Mouse (Mus musculus): ENCODE results near the gene Kras. TPM values are rescaled to one million over a fixed set of nuclear protein-coding genes. Genes with fewer than 3 reads are reported as not detected.
A peak's percentile ranks its signal among the peaks of the same experiment; 100 is the strongest.

Gene Kras
- polyA plus RNA-seq, 1 experiment from 2014 or later: 45.4 TPM

DNA sequence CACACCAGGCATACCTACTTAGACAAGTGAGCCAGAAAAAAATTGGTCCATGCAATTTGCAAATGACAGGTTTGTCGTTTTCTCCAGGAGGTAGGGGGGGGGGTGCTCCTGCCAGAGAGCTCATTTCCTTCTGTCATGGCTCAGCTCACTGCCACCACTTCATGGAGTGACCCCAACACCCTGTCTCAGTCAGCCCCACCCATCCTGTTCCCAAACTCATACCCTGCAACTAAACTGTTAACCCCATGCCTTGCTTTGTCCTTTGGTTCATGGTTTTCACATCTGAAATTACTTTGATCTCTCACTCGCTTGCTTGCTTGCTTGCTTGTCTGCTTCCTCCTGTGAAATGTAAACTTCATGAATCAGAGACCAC, 6.6 kb upstream of the Kras start:
- Histone ChIP-seq H3K9ac (ENCODE audit: low read length) (no peak overlapping the region), H3K27me3 (ENCODE audit: control insufficient read depth, insufficient read depth, low read length) (peaks cover 20% of the 10 kb centered on the region), H3K4me3 (ENCODE audit: low read length) (no peak overlapping the region), H3K27ac (ENCODE audit: low read length) (no peak overlapping the region), H3K4me2 (ENCODE audit: low read depth, low read length) (no peak overlapping the region), H3K9me3 (replicated peaks; ENCODE audit: control insufficient read depth, low read length) (no peaks in the 10 kb centered on the region), H3K4me1 (ENCODE audit: control insufficient read depth, insufficient read depth, low read length) (no peaks in the 10 kb centered on the region), H3K36me3 (ENCODE audit: control insufficient read depth, insufficient read depth) (no peaks in the 10 kb centered on the region)
- WGBS: 47% methylated on average over 2 of the region's 2 CpGs
- no peak for ATAC-seq (replicated peaks; ENCODE audit: extremely low read depth, insufficient read depth, low FRiP score)

DNA sequence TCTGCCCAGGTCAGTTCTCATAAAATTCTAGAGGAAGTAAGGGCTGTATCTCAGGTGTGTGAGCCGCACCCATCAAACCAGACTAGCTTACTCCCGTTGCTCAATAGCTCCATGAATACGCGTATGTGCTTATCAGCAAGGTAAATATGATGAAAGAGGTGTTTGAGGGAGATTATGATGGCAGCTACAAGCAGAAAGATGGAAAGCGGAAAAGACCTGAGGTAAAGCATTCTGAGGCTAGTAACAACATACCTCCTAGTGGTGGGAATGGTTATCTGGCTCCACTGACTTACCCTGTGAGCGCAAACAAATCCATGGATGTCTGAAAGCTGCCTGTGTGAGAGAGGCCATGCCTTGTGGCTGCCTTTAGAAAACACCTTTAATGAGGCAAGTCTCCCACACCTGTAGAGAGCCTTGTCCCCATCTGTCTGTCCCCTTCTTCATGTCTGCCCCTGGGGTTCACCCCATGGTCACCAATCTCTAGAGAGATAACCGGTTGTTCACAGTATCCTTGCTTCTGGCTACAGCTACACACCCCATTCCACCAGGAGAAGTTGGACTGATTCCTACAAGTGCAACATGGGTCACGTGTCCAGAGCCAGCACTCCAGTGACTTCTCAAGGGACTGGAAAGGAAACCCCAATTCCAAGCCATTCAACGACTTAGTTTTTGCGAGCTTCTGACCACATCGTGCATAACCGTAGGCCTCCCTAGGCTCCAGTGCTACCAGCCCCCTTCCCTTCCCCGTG, 6.1 kb upstream of the Kras start:
- H3K4me2 ChIP-seq (ENCODE audit: low read depth, low read length): no peak overlapping the region

DNA sequence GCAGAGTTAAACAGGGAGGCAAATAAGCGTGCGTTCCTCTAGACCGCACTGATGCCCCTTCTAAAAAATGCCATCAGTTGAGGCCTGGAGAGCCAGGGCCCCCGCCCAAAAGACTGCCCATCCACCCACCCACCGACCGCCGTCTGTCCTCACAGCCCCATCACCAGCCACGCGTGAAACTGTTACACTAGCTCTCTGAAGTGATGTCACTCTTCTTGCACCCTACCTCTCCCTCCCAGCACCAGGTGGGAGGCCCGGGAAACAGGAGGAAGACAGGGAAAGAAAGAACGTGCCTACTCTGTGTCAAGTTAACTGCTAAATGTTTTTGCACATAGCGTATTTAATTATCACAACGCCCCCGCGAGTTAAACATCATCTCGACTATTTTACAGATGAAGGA, 781 bp upstream of the Kras start:
- H3K9me3 ChIP-seq (replicated peaks; ENCODE audit: control insufficient read depth, low read length): no peaks in the 10 kb centered on the region
- peaks cover 17% of the 10 kb centered on the region for H3K27me3 ChIP-seq (ENCODE audit: control insufficient read depth, insufficient read depth, low read length)
- peak overlapping the region; percentile 91 for H3K4me2 ChIP-seq (ENCODE audit: low read depth, low read length)
- no peaks in the 10 kb centered on the region for H3K36me3 ChIP-seq (ENCODE audit: control insufficient read depth, insufficient read depth)
- peak overlapping the region; percentile 93 for H3K4me3 ChIP-seq (ENCODE audit: low read length)
- peak overlapping the region; percentile 95 for H3K9ac ChIP-seq (ENCODE audit: low read length)
- H3K4me1 ChIP-seq (ENCODE audit: control insufficient read depth, insufficient read depth, low read length): peaks cover 11% of the 10 kb centered on the region
- no peak for ATAC-seq (replicated peaks; ENCODE audit: extremely low read depth, insufficient read depth, low FRiP score)
- 15% methylated on average over 16 of the region's 16 CpGs for WGBS
- H3K27ac ChIP-seq (ENCODE audit: low read length): peak overlapping the region; percentile 70; the same call in 1 of the 2 replicates

More for the DNA sequence above, 6.1 kb upstream of the Kras start:
- ATAC-seq (replicated peaks; ENCODE audit: extremely low read depth, insufficient read depth, low FRiP score): no peak
- H3K4me3 ChIP-seq (ENCODE audit: low read length): no peak overlapping the region
- no peak overlapping the region for H3K9ac ChIP-seq (ENCODE audit: low read length)
- H3K9me3 ChIP-seq (replicated peaks; ENCODE audit: control insufficient read depth, low read length): no peaks in the 10 kb centered on the region
- H3K27me3 ChIP-seq (ENCODE audit: control insufficient read depth, insufficient read depth, low read length): peaks cover 20% of the 10 kb centered on the region
- WGBS: 63% methylated on average over 13 of the region's 13 CpGs
- no peaks in the 10 kb centered on the region for H3K36me3 ChIP-seq (ENCODE audit: control insufficient read depth, insufficient read depth)
- H3K27ac ChIP-seq (ENCODE audit: low read length): no peak overlapping the region
- H3K4me1 ChIP-seq (ENCODE audit: control insufficient read depth, insufficient read depth, low read length): no peaks in the 10 kb centered on the region

DNA sequence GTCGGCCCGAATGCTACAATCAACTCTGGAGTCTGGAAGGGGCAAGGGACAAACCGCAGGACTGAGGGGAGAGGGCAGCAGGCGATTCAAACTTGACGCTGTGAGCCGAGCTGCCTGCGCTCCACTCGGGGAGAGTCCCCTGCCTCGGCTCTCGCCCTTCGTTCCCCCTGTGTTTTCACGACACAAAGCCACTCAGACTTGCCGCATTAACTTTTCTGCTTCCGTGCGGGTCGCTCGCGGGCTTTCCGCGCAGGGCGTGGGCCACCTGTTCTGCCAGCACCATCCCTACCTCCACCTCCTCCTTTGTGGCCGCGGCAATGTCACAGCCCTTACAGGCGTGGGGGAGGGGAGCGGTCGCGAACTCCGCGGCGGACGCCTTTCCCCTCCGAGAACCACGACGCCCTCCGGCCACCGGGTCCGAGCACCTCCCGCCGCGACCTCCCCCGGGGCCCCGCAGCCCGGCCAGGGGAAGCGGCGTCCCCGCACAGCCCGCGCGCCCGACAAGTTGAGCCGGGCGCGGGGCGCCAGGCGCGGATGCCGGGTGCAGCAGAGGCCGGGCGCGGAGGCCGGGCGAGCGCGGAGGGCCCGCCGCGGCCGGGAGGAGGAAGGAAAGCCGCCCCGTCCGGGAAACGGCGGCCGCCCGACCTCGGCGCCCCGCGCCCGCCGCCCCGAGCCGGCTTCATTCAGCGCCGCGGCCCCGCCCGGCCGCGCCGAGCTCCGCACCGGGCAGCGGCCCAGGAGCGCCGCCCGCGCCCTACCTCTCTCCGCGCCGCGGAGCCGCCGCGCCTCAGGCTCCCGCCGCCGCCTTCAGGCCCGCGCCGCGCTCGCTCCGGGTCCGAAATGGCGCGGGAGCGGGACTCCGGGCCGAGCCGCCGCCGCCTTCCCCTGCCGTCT, 501 bp downstream of the Kras start:
- Histone ChIP-seq H3K9ac (ENCODE audit: low read length) (peak overlapping the region; percentile 95), H3K4me3 (ENCODE audit: low read length) (peak overlapping the region; percentile 93), H3K36me3 (ENCODE audit: control insufficient read depth, insufficient read depth) (peaks cover 3% of the 10 kb centered on the region), H3K4me1 (ENCODE audit: control insufficient read depth, insufficient read depth, low read length) (peaks cover 11% of the 10 kb centered on the region), H3K27me3 (ENCODE audit: control insufficient read depth, insufficient read depth, low read length) (peaks cover 17% of the 10 kb centered on the region), H3K9me3 (replicated peaks; ENCODE audit: control insufficient read depth, low read length) (no peaks in the 10 kb centered on the region), H3K4me2 (ENCODE audit: low read depth, low read length) (peak overlapping the region; percentile 95), H3K27ac (ENCODE audit: low read length) (peak overlapping the region; percentile 70)
- ATAC-seq (replicated peaks; ENCODE audit: extremely low read depth, insufficient read depth, low FRiP score): peak; percentile 50
- WGBS: under 1% methylated on average over 67 of the region's 124 CpGs

DNA sequence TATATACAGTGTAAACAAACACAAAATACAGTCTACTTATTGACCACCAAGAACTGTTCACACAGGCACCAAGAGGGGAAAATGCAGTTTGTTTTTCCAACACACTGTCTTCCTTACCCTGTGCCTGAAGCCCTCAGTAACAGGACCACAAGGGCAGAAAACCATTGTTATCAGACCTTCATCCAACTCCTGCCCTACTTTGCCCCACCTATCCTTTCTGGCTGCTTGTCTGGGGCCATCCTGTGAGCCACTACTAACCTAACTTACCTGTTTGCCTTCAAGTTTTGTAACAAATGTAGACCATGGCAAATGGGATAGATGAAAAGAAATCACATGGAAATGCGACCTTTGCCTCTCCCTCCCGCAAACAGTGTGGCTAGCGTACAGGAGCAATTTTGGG, 2.2 kb downstream of the Kras start:
- Histone ChIP-seq H3K36me3 (ENCODE audit: control insufficient read depth, insufficient read depth) (peaks cover 4% of the 10 kb centered on the region), H3K4me3 (ENCODE audit: low read length) (no peak overlapping the region), H3K9ac (ENCODE audit: low read length) (no peak overlapping the region), H3K4me2 (ENCODE audit: low read depth, low read length) (peak overlapping the region; percentile 34), H3K4me1 (ENCODE audit: control insufficient read depth, insufficient read depth, low read length) (peaks cover 11% of the 10 kb centered on the region), H3K27me3 (ENCODE audit: control insufficient read depth, insufficient read depth, low read length) (peaks cover 10% of the 10 kb centered on the region), H3K9me3 (replicated peaks; ENCODE audit: control insufficient read depth, low read length) (no peaks in the 10 kb centered on the region), H3K27ac (ENCODE audit: low read length) (no peak overlapping the region)
- WGBS: 87% methylated on average over 3 of the region's 3 CpGs
- no peak for ATAC-seq (replicated peaks; ENCODE audit: extremely low read depth, insufficient read depth, low FRiP score)

DNA sequence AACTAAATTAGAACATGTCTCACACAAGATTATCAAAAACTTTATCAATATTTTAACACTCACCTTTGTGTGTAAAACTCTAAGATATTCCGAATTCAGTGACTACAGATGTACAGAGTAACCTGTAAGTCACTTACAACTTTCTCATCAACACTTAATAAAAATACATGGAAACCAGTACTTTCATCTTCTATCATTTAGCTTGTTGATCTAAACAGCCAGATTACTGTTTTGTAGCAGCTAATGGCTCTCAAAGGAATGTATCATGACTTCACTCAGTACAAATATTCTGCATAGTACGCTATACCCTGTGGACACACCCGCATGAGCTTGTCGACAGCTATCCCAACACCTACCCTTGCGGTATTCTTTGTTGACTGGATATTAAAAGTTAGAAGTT, 3.2 kb downstream of the Kras start:
- Histone ChIP-seq H3K4me1 (ENCODE audit: control insufficient read depth, insufficient read depth, low read length) (peaks cover 11% of the 10 kb centered on the region), H3K27me3 (ENCODE audit: control insufficient read depth, insufficient read depth, low read length) (0 out of 2 replicates have a peak, but pooled peaks cover 2% of the 10 kb centered on the region), H3K4me3 (ENCODE audit: low read length) (no peak overlapping the region), H3K27ac (ENCODE audit: low read length) (no peak overlapping the region), H3K9me3 (replicated peaks; ENCODE audit: control insufficient read depth, low read length) (no peaks in the 10 kb centered on the region), H3K36me3 (ENCODE audit: control insufficient read depth, insufficient read depth) (peaks cover 4% of the 10 kb centered on the region), H3K4me2 (ENCODE audit: low read depth, low read length) (no peak overlapping the region), H3K9ac (ENCODE audit: low read length) (no peak overlapping the region)
- no peak for ATAC-seq (replicated peaks; ENCODE audit: extremely low read depth, insufficient read depth, low FRiP score)
- WGBS: 79% methylated on average over 5 of the region's 5 CpGs

DNA sequence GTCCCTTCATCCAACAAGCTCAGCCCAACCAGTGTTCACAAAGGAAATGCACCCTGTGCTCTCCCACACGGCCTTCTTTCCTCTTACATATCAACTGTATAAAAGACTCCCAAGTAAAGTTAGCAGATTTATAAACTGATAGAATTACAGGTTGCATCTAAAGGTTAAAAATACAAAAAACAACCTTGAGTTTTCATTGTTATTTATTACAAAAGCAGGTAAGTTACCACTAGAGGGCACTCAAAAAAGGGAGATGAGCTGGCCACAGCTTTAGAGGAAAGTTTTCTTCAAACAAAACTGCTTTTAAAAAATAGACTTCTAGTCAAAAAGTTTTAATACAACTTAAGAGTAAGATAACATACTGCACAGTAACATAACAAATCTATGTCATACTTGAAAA, 7.5 kb downstream of the Kras start:
- 11% methylated on average over 1 of the region's 1 CpGs for WGBS
- ATAC-seq (replicated peaks; ENCODE audit: extremely low read depth, insufficient read depth, low FRiP score): no peak
- peaks cover 7% of the 10 kb centered on the region for H3K36me3 ChIP-seq (ENCODE audit: control insufficient read depth, insufficient read depth)

DNA sequence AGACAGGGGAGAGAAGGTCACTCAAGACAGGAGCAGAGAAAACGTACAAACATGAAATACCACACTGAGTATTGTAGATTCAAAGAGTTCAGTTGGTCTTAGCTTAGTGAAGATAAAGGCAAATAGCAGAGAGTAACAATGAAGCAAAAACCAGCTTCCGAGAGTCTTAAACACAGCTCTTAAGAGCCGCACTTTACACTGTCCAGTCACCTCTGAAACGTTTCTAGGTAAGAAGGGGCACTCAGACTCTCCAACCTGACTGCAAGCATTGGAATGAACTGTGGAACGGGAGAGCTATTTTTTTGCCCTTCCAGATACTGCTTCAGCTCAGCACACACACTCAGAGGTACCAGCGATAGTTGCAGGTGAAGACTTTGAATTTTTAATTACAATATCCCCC, 9.8 kb downstream of the Kras start:
- no peak for ATAC-seq (replicated peaks; ENCODE audit: extremely low read depth, insufficient read depth, low FRiP score)
- Histone ChIP-seq H3K4me2 (ENCODE audit: low read depth, low read length) (no peak overlapping the region), H3K9ac (ENCODE audit: low read length) (no peak overlapping the region), H3K27ac (ENCODE audit: low read length) (no peak overlapping the region), H3K36me3 (ENCODE audit: control insufficient read depth, insufficient read depth) (peaks cover 7% of the 10 kb centered on the region), H3K27me3 (ENCODE audit: control insufficient read depth, insufficient read depth, low read length) (no peaks in the 10 kb centered on the region), H3K9me3 (replicated peaks; ENCODE audit: control insufficient read depth, low read length) (no peaks in the 10 kb centered on the region), H3K4me3 (ENCODE audit: low read length) (no peak overlapping the region), H3K4me1 (ENCODE audit: control insufficient read depth, insufficient read depth, low read length) (no peaks in the 10 kb centered on the region)
- 73% methylated on average over 6 of the region's 6 CpGs for WGBS

More for the DNA sequence above, 7.5 kb downstream of the Kras start:
- Histone ChIP-seq H3K4me1 (ENCODE audit: control insufficient read depth, insufficient read depth, low read length) (no peaks in the 10 kb centered on the region), H3K27ac (ENCODE audit: low read length) (no peak overlapping the region), H3K4me3 (ENCODE audit: low read length) (no peak overlapping the region), H3K9ac (ENCODE audit: low read length) (no peak overlapping the region), H3K9me3 (replicated peaks; ENCODE audit: control insufficient read depth, low read length) (no peaks in the 10 kb centered on the region), H3K4me2 (ENCODE audit: low read depth, low read length) (no peak overlapping the region), H3K27me3 (ENCODE audit: control insufficient read depth, insufficient read depth, low read length) (no peaks in the 10 kb centered on the region)

DNA sequence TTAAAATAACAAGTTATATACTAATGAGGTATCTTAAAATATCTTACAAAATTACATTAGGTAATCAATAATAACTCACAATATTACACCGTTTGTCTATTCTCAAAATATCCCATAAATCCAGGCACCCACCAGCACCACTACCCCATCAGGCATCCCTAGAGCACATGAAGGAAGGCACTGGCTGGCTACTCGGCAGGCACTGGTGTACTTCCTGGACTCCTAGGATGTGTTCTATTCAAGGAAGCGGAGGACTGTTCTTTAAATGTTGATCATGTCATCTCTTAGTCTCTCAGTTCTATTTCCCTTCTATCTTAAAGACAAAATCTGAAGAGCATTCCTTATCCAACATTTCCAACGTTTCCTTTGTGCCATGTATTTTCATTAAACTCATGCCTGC, 12.9 kb downstream of the Kras start:
- H3K9me3 ChIP-seq (replicated peaks; ENCODE audit: control insufficient read depth, low read length): no peaks in the 10 kb centered on the region
- no peak for ATAC-seq (replicated peaks; ENCODE audit: extremely low read depth, insufficient read depth, low FRiP score)
- H3K4me2 ChIP-seq (ENCODE audit: low read depth, low read length): no peak overlapping the region
- 68% methylated on average over 4 of the region's 4 CpGs for WGBS
- no peak overlapping the region for H3K9ac ChIP-seq (ENCODE audit: low read length)
- 0 out of 2 replicates have a peak, but pooled peaks cover 7% of the 10 kb centered on the region for H3K36me3 ChIP-seq (ENCODE audit: control insufficient read depth, insufficient read depth)
- H3K4me3 ChIP-seq (ENCODE audit: low read length): no peak overlapping the region
- no peaks in the 10 kb centered on the region for H3K27me3 ChIP-seq (ENCODE audit: control insufficient read depth, insufficient read depth, low read length)
- H3K27ac ChIP-seq (ENCODE audit: low read length): no peak overlapping the region
- H3K4me1 ChIP-seq (ENCODE audit: control insufficient read depth, insufficient read depth, low read length): no peaks in the 10 kb centered on the region
